Mouse (Mus musculus) forebrain, embryonic 15.5 days (tissue): Measurements from ENCODE around the gene Garnl3. TPM values are rescaled to one million over a fixed set of nuclear protein-coding genes. Genes with fewer than 3 reads are reported as not detected.
A peak's percentile ranks its signal among the peaks of the same experiment; 100 is the strongest.
"Not testable (repeated sequence)": the region's sequence is repeated elsewhere in the genome, so short reads cannot be mapped to it uniquely, and the experiment has no call there.

Experiments used
- ATAC-seq: fragments of 200-750 bp; cut with Nextera tagmentation; replicated peaks from 2 replicates; pipeline ENCODE4 v1.8.0; 2017; ENCODE audit warnings: mild to moderate bottlenecking, moderate TSS enrichment, moderate library complexity
- H3K27ac ChIP-seq: fragments of 300-500 bp; sonication (generic); replicated peaks from 2 replicates; pipeline ENCODE4 v1.5.1; 2015; ENCODE audit warnings: mild to moderate bottlenecking, inconsistent platforms
- H3K27me3 ChIP-seq: fragments of 300-500 bp; sonication (generic); 2 replicates; pipeline ENCODE4 v1.6.1; 2015; ENCODE audit warnings: inconsistent platforms
- H3K36me3 ChIP-seq: fragments of 300-500 bp; sonication (generic); 2 replicates; pipeline ENCODE4 v1.6.1; 2015; ENCODE audit warnings: mild to moderate bottlenecking, inconsistent platforms
- H3K4me1 ChIP-seq: fragments of 300-500 bp; sonication (generic); 2 replicates; pipeline ENCODE4 v1.6.1; 2015; ENCODE audit warnings: inconsistent platforms
- H3K4me2 ChIP-seq: fragments of 300-500 bp; sonication (generic); replicated peaks from 2 replicates; pipeline ENCODE4 v1.6.1; 2015; ENCODE audit warnings: mild to moderate bottlenecking, inconsistent platforms
- H3K4me3 ChIP-seq: fragments of 300-500 bp; sonication (generic); 2 replicates; pipeline ENCODE4 v1.5.1; 2015; ENCODE audit warnings: mild to moderate bottlenecking, inconsistent platforms
- H3K9ac ChIP-seq: fragments of 300-500 bp; sonication (generic); replicated peaks from 2 replicates; pipeline ENCODE4 v1.6.1; 2015; ENCODE audit warnings: mild to moderate bottlenecking, inconsistent platforms
- H3K9me3 ChIP-seq: fragments of 300-500 bp; sonication (generic); 2 replicates; pipeline ENCODE4 v1.6.1; 2016; ENCODE audit warnings: inconsistent platforms
- WGBS: fragments of 180-500 bp; shearing (Covaris S2); methylation state at CpG from one replicate; pipeline ENCODE4 v1.1.7; 2015; ENCODE audit warnings: mixed read lengths; 5-methylcytosine and 5-hydroxymethylcytosine counted together
- polyA plus RNA-seq: library from polyadenylated mRNA; unstranded; fragments of >200 nt; fragmentation: Nextera tagmentation; extraction: Ambion mirVana; gene quantifications from 2 replicates; pipeline ENCODE4 v1.2.1, GENCODE M21; 2015

The Garnl3 gene
- polyA plus RNA-seq, 1 experiment from 2014 or later, result 28.1 TPM

DNA sequence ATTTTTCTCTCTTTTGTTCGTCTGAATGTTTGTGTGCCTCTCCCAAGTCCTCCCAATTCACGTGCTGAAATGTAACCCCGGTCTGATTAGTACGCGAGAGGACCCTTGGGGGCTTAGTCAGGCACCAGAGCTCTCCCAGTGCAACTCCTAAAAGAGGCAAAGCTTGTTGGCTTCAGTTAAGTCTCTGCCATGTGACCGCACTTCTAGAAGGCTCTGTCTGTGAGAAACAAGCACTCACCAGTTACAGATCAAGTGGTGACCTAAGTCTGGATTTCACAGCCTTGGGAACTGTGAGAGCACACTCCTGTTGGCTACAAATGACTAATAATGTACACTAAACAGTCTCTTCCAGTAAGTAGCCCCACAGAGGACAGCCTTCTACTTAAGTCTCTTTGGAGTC is 8.6 kb downstream of the Garnl3 start:
- no peaks in the 10 kb centered on the region for H3K36me3 ChIP-seq
- ATAC-seq, result no peak
- no peak overlapping the region for H3K4me3 ChIP-seq
- H3K4me2 ChIP-seq, result no peak overlapping the region
- H3K27ac ChIP-seq, result no peak overlapping the region
- WGBS, result 61% methylated on average over 6 of the region's 6 CpGs
- H3K9ac ChIP-seq, result no peak overlapping the region
- no peaks in the 10 kb centered on the region for H3K9me3 ChIP-seq
- H3K4me1 ChIP-seq, result no peaks in the 10 kb centered on the region
- H3K27me3 ChIP-seq, result no peaks in the 10 kb centered on the region

DNA sequence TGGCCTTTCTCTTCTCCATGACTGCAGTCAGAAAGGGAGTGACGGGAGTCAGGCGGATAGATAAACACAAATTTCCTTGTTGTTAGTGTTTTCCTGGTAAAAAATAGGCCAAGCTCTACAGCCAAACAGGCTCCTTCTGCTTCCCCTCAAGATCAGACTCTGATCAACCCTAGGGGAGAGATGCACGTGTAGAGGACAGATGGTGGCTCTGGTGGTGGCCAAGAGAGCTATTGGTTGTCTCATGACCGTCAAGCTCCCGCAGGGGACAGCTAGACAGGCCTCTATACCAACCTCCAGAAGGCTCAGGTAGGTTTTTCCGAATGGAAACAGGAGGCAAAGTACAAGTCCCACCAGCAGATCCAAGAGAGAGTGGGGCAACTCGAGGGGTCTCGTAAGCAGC is 30.9 kb downstream of the Garnl3 start:
- Histone ChIP-seq H3K9ac (no peak overlapping the region), H3K4me2 (no peak overlapping the region), H3K4me1 (peaks cover 6% of the 10 kb centered on the region; the same call in 1 of the 2 replicates), H3K27me3 (no peaks in the 10 kb centered on the region), H3K36me3 (no peaks in the 10 kb centered on the region), H3K27ac (no peak overlapping the region), H3K4me3 (no peak overlapping the region), H3K9me3 (no peaks in the 10 kb centered on the region)
- no peak for ATAC-seq
- WGBS, result 82% methylated on average over 8 of the region's 8 CpGs

DNA sequence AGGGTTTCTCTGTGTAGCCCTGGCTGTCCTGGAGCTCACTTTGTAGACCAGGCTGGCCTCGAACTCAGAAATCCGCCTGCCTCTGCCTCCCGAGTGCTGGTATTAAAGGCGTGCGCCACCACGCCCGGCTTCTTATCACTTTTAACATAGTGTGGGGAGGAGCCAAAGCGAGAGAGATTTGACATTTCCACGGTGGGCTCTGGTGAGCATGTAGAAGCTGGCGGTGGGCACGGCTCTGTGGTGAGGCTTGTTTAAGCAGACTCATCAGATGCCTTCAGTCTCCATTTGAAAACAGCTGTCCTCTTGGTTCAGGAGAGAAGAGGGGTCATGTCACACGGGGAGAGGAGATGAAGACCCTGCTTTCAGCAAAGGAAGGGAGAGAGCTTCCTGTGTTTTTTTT is 34.1 kb downstream of the Garnl3 start:
- 91% methylated on average over 12 of the region's 12 CpGs for WGBS
- not testable (repeated sequence) for H3K9ac ChIP-seq, ATAC-seq, H3K36me3 ChIP-seq, H3K4me2 ChIP-seq, H3K4me3 ChIP-seq, H3K9me3 ChIP-seq, H3K27me3 ChIP-seq, H3K27ac ChIP-seq
- peaks cover 10% of the 10 kb centered on the region; the same call in 1 of the 2 replicates for H3K4me1 ChIP-seq

DNA sequence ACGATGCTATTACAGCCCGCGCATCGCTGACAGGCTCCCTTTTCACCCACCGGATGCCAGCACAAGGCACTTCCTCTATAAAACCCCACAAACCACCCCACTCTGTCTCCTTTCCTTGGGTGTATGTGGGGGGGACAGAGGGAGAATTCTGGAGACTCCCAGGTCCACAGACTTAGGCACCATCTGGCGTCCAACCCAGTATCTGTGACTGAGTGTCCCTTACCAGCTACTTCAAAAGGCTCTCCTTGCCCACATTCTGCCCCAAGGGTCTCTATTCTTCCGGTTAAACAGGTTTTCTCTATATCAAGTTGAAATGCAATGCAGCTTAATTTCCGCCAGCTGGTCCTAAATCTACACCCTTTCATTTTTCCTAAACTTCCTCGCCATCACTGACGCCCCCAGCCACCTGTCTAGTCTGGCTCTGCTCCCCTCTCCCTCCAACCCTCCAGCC is 36.2 kb downstream of the Garnl3 start:
- no peak overlapping the region for H3K4me2 ChIP-seq
- peaks cover 13% of the 10 kb centered on the region; the same call in 1 of the 2 replicates for H3K4me1 ChIP-seq
- no peaks in the 10 kb centered on the region for H3K9me3 ChIP-seq
- no peaks in the 10 kb centered on the region for H3K36me3 ChIP-seq
- no peak overlapping the region for H3K9ac ChIP-seq
- H3K4me3 ChIP-seq, result no peak overlapping the region
- H3K27me3 ChIP-seq, result no peaks in the 10 kb centered on the region
- no peak; the same call in 1 of the 2 replicates for ATAC-seq
- H3K27ac ChIP-seq, result 0 out of 2 replicates have a peak overlapping the region, but pooled peaks have one; percentile 12
- WGBS, result 60% methylated on average over 10 of the region's 10 CpGs

DNA sequence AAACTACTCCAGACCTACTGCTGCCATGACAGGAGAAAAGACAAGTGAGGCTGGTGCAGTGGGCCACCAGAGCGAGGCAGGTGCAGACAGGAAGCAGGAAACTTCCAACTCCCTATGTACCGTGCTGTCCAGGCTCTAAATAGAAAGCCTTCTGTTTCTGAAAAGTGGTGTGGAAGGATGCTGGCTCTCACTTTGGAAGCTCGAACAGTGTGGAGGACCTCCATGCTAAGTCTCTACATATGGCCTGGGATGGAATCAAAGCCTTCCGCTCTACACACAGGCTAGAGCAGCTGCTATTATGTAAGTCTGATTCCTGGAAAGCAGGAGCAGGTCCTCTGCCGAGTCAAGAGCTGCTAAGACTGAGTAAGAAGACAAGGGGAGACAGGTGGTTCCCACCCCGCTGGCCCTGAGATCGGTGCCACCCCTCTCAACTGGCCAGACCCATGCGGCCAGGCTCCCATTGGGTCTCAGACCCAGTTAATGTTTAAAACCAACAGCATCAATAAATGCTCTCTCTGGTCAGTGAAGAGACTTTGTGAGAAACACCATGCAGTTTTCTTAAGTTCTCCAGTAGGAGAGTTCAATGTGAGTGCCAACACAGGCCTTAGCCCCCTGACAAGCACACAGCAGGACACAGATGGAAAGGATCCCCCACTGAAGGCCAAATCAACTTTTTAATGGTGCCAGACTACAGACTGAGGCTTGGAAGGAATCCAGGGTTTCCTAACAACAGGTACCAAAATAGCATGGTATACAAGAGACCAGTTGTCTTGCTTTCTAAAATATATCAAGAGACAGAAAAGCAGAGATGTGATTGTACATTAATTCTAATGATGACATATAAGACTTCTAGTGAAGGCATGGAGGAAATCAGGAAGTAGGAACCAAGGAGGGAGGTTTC is 40.6 kb downstream of the Garnl3 start:
- Histone ChIP-seq H3K27me3 (no peaks in the 10 kb centered on the region), H3K27ac (no peak overlapping the region), H3K36me3 (no peaks in the 10 kb centered on the region), H3K4me1 (peaks cover 14% of the 10 kb centered on the region; the same call in 1 of the 2 replicates), H3K4me2 (no peak overlapping the region), H3K4me3 (no peak overlapping the region), H3K9ac (no peak overlapping the region), H3K9me3 (no peaks in the 10 kb centered on the region)
- 78% methylated on average over 8 of the region's 8 CpGs for WGBS
- no peak for ATAC-seq

DNA sequence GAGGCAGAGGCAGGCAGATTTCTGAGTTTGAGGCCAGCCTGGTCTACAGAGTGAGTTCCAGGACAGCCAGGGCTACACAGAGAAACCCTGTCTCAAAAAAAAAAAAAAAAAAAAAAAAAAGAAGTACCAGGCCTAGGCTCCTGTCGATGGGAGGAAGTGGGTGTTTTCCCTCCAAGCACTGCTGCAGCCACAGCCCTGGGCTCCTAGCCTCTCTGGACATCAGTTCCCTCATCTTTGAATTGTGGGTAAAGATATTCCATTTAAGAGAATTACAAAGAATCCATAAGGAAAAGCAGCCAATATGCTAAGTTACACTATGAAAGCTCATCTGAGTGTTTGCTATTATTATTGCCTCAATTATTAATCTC is 41.4 kb downstream of the Garnl3 start:
- H3K36me3 ChIP-seq, ATAC-seq, H3K9me3 ChIP-seq, H3K4me3 ChIP-seq, H3K27ac ChIP-seq, H3K4me1 ChIP-seq, H3K4me2 ChIP-seq, H3K27me3 ChIP-seq, H3K9ac ChIP-seq: not testable (repeated sequence)
- 82% methylated on average over 1 of the region's 1 CpGs for WGBS

DNA sequence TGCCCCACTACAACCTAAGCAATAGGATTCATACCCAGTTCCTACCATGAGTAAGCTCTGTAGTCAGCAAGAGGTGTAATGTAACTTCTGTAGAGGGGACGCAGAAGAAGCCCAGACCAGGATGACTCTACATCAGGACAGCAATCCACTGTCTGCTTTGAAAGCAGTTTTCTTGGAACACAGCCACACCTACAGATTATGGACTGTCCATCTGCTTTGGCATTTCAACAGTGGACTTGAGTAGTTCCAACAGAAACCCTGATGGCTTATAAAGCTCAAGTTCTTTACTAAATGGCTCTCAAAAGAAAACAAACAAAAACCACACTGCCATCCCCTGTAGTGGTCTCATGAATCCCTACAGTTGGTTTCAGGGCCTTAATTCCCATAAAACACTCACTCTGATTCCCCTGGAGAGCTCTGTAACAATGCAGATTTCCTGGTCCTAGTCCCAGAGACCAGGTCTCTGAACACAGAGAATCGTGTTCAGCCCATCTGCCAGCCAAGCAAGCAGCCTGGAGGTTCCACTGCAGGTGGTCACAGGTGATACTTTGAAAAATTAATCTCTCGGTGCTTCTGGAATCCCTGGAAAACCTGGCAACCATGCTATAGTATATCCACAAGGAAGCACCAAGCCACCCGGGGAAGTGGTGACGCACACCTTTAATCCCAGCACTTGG is 42.0 kb downstream of the Garnl3 start:
- 84% methylated on average over 5 of the region's 5 CpGs for WGBS
- Histone ChIP-seq H3K36me3 (no peaks in the 10 kb centered on the region), H3K4me3 (no peak overlapping the region), H3K9me3 (no peaks in the 10 kb centered on the region), H3K4me2 (no peak overlapping the region), H3K4me1 (peaks cover 6% of the 10 kb centered on the region; the same call in 1 of the 2 replicates), H3K27me3 (no peaks in the 10 kb centered on the region), H3K9ac (no peak overlapping the region), H3K27ac (no peak overlapping the region)
- ATAC-seq, result no peak

DNA sequence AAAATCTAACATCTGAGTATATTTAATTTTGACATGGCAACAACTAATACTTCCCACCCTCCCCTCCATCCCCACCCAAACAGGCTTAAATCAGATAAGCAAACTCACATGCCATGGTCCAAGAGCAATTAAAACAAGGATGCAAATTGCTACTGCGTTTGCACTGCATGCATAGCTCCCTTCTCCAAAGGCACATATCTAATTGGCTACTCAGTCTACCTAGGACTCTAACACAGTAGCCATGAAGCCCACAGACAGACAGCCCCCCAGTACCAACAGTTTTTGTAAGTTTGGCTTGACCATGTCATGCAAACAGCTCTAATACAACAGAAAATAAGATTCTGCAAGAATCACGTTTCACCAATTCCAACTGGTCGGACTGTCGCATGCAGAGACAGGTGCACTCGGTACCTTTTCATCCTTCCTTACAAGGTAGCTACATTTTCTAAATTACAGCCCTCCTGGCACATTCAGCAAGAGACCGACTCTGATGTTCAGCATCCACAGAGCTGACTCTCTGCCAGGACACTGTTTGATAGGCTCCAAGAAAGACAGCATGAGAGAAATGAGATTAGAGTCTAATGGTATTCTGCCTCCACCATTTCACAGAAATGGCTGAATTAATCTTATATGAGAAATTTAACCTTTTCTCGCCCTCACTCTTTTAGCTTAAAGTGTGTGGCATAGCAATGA is 44.6 kb downstream of the Garnl3 start:
- H3K27ac ChIP-seq, result no peak overlapping the region
- no peaks in the 10 kb centered on the region for H3K36me3 ChIP-seq
- no peak overlapping the region for H3K4me3 ChIP-seq
- no peaks in the 10 kb centered on the region for H3K9me3 ChIP-seq
- no peak for ATAC-seq
- peaks cover 6% of the 10 kb centered on the region; the same call in 1 of the 2 replicates for H3K4me1 ChIP-seq
- no peaks in the 10 kb centered on the region for H3K27me3 ChIP-seq
- 0 out of 2 replicates have a peak overlapping the region, but pooled peaks have one; percentile 19 for H3K9ac ChIP-seq
- no peak overlapping the region for H3K4me2 ChIP-seq
- 72% methylated on average over 7 of the region's 7 CpGs for WGBS

DNA sequence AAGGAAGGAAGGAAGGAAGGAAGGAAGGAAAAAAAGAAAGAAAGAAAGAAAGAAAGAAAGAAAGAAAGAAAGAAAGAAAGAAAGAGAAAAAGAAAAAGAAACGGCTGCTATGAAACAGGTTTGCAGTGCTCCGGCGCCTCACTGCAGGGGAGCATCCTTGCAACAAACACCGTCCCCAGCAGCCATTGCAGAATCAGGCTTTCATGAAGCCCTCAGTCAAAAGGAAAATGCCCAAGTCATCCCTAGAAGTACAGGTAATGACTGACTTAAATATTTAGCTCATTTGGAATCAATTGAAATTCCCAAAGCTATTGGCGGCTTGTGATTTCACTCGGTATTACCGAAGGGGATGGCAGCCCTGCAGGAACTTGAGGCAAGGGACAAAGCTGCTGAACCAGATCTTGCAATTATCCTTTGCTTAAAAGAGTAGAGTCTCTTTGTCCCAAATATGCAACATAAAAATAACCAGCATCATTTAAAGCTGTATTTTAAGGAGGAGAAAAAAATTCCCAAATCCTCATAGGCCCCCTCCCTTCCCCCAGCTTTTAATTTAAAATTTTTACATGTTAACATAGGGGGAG is 45.3 kb downstream of the Garnl3 start:
- Histone ChIP-seq H3K9ac (peak overlapping the region; percentile 8; the same call in 1 of the 2 replicates), H3K27ac (0 out of 2 replicates have a peak overlapping the region, but pooled peaks have one; percentile 23), H3K4me2 (peak overlapping the region; percentile 15; the same call in 1 of the 2 replicates)

DNA sequence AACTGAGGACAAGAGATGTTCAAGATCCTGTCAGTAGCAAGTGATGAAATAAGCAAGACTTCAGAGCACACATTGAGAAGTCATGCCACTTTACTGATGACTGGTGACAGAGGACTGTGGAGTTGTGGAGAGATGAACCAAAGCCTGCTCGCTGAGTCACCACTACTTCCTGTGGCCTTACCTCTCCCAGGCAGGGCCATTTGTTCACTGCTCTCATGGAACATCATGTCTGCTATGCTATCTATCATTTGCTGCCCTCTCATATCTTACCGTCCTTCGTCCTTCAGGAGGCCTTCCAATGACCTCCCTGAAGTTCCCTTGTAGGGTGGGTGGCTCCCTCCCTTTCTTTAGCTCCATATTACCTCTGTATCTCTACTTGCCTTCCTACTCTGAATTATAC is 47.2 kb downstream of the Garnl3 start:
- Histone ChIP-seq H3K4me3 (no peak overlapping the region), H3K9me3 (no peaks in the 10 kb centered on the region), H3K9ac (no peak overlapping the region), H3K4me1 (peaks cover 4% of the 10 kb centered on the region; the same call in 1 of the 2 replicates), H3K4me2 (no peak overlapping the region), H3K27me3 (no peaks in the 10 kb centered on the region), H3K36me3 (no peaks in the 10 kb centered on the region), H3K27ac (no peak overlapping the region)
- ATAC-seq, result no peak
- 86% methylated on average over 3 of the region's 3 CpGs for WGBS

More for the DNA sequence above, 45.3 kb downstream of the Garnl3 start:
- ATAC-seq, result no peak
- no peaks in the 10 kb centered on the region for H3K27me3 ChIP-seq
- WGBS, result 26% methylated on average over 7 of the region's 7 CpGs
- H3K4me3 ChIP-seq, result peak overlapping the region; percentile 15; the same call in 1 of the 2 replicates
- H3K9me3 ChIP-seq, result no peaks in the 10 kb centered on the region
- H3K36me3 ChIP-seq, result no peaks in the 10 kb centered on the region
- peaks cover 6% of the 10 kb centered on the region; the same call in 1 of the 2 replicates for H3K4me1 ChIP-seq

DNA sequence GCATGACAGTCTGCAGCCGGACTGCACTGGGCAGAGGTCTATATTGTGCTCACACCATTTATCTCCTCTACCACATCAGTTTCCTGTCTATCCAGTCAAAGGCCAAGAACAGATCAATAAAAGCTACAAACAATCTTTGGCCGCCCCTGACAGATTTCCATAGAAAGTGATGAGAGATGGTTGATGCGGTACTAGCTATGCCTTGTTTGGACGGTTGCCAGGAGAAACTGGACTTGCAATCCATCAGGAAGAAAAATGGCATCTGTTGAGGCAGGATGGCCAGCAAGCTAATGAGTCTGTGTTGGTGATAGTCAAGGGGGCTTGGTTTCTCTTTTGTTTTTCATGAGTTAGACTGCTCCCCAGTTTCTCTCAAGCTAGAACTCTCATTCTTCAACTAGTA is 51.3 kb downstream of the Garnl3 start:
- H3K4me2 ChIP-seq, result no peak overlapping the region
- H3K4me1 ChIP-seq, result no peaks in the 10 kb centered on the region
- H3K9ac ChIP-seq, result no peak overlapping the region
- no peak overlapping the region for H3K4me3 ChIP-seq
- no peaks in the 10 kb centered on the region for H3K9me3 ChIP-seq
- no peak for ATAC-seq
- WGBS, result 74% methylated on average over 4 of the region's 4 CpGs
- H3K27me3 ChIP-seq, result no peaks in the 10 kb centered on the region
- no peaks in the 10 kb centered on the region for H3K36me3 ChIP-seq
- no peak overlapping the region for H3K27ac ChIP-seq
